Mouse (Mus musculus): ENCODE data around the gene Ccr2. TPM values are rescaled to one million over a fixed set of nuclear protein-coding genes. Genes with fewer than 3 reads are reported as not detected.
"Not testable (repeated sequence)": the region's sequence is repeated elsewhere in the genome, so short reads cannot be mapped to it uniquely, and the experiment has no call there.

The Ccr2 gene
- total and polyA plus RNA-seq, 2 experiments from 2014 or later = 0.07 to 0.10 TPM

- ATAC-seq = no peak
- no peak for DNase-seq
- no peak overlapping the region for H3K4me3 ChIP-seq (ENCODE audit: low read depth, low read length)
- H3K36me3 ChIP-seq (ENCODE audit: insufficient read depth) = no peaks in the 10 kb centered on the region
- WGBS = 100% methylated on average over 1 of the region's 1 CpGs
- no peak overlapping the region for H3K27ac ChIP-seq (ENCODE audit: low read depth, low read length)
- TF ChIP-seq CTCF (IDR thresholded peaks at IDR 0.05; ENCODE audit: low read depth) = peak; percentile 16; the same call in 1 of the 2 replicates
- H3K4me1 ChIP-seq (ENCODE audit: insufficient read depth) = no peaks in the 10 kb centered on the region
- H3K9ac ChIP-seq = no peak overlapping the region
- H3K9me3 ChIP-seq (ENCODE audit: low read length) = no peaks in the 10 kb centered on the region
- H3K4me2 ChIP-seq (ENCODE audit: low read depth) = no peak overlapping the region
- H3K27me3 ChIP-seq (ENCODE audit: insufficient read depth, low read length) = no peaks in the 10 kb centered on the region
Observed at GRCm38 (mm10) chr9:124118489-124118888, 16.7 kb downstream of the Ccr2 start.

DNA sequence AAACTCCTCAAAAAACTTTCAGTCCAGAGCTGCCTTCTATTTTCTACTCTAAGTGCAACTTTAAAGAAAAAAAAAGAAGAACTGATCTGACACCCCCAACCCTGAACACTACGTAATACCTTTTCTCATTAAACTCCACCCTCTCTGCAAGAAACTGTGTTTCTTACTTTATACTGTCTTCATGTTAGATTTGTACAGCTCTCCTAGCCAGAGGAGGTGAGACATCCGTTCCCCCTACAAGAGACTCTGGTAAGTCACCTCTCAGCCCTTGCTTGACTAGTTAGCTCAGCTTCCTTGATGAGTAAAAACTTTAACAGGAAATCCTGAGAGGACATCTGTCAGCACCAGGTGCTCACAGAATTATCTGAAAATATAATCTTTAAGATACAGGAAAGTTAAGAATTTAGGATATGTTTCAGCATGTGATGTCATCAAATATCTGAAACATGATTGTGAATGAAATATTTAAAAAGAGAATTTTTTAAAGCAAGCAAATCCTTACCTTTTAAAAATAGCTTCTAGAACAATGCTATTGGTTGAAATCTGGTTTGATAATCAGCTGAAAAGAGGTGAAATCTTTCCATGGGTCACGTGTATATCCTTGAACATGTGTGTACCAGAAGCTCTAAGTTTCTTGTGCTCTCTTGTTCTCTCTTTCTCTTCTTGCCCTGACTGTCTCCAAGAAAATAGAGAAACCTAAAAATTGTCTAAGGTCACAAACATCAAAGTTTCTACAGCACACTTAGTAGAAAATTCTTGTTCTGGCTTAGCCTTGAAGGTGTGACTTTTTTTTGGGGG lies 19.8 kb downstream of the Ccr2 start, which contains the start of gene Ccr5:
TSS of gene Ccr5 (plus strand) at position 157 of the 798 bp plus-strand sequence.
- H3K4me3 ChIP-seq (ENCODE audit: low read depth, low read length) = no peak within 1 kb of the TSS
- no peak within 1 kb of the TSS for H3K9ac ChIP-seq
- ATAC-seq (no peak), DNase-seq (no peak)
- H3K27me3 ChIP-seq (ENCODE audit: insufficient read depth, low read length) = no peaks in the 10 kb centered on the region
- H3K4me1 ChIP-seq (ENCODE audit: insufficient read depth) = no peaks in the 10 kb centered on the region
- H3K36me3 ChIP-seq (ENCODE audit: insufficient read depth) = no peaks in the 10 kb centered on the region
- TF ChIP-seq CTCF (IDR thresholded peaks at IDR 0.05; ENCODE audit: low read depth) = no peak
- no peaks in the 10 kb centered on the region for H3K9me3 ChIP-seq (ENCODE audit: low read length)
- no peak within 1 kb of the TSS for H3K27ac ChIP-seq (ENCODE audit: low read depth, low read length)
- 83% methylated on average over 3 of the region's 3 CpGs for WGBS
- H3K4me2 ChIP-seq (ENCODE audit: low read depth) = no peak within 1 kb of the TSS

GRCm38 (mm10) chr9:124125576-124125975 lies 23.8 kb downstream of the Ccr2 start:
- H3K4me1 ChIP-seq (ENCODE audit: insufficient read depth) = no peaks in the 10 kb centered on the region
- DNase-seq (no peak), ATAC-seq (no peak)
- 82% methylated on average over 11 of the region's 11 CpGs for WGBS
- no peaks in the 10 kb centered on the region for H3K27me3 ChIP-seq (ENCODE audit: insufficient read depth, low read length)
- H3K9ac ChIP-seq = no peak overlapping the region
- no peak overlapping the region for H3K4me3 ChIP-seq (ENCODE audit: low read depth, low read length)
- no peaks in the 10 kb centered on the region for H3K9me3 ChIP-seq (ENCODE audit: low read length)
- no peak overlapping the region for H3K4me2 ChIP-seq (ENCODE audit: low read depth)
- no peak for TF ChIP-seq CTCF (IDR thresholded peaks at IDR 0.05; ENCODE audit: low read depth)
- no peak overlapping the region for H3K27ac ChIP-seq (ENCODE audit: low read depth, low read length)
- no peaks in the 10 kb centered on the region for H3K36me3 ChIP-seq (ENCODE audit: insufficient read depth)

DNA sequence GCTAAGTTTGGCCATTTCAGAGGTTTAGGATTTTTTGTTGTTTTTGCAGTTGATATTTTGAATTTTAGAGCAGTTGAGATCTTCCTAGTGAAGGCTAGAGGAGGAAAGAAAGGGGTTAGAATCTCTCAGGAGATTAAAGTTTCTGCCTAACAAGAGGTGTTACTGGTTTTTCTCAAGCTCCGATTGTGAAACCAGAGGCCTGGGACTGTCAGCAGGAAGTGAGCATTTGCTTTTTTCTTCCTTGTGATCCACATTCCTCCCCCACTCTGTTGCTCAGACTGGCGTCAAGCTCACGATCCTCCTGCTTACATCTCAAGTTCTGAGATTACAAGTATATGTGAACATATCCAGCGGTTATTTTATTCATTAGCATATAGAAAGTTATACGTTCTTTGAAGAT lies 24.6 kb downstream of the Ccr2 start:
- H3K9ac ChIP-seq = no peak overlapping the region
- ATAC-seq (no peak), DNase-seq (no peak)
- H3K4me2 ChIP-seq (ENCODE audit: low read depth) = no peak overlapping the region
- WGBS = 53% methylated on average over 5 of the region's 5 CpGs
- TF ChIP-seq CTCF (IDR thresholded peaks at IDR 0.05; ENCODE audit: low read depth) = no peak
- no peak overlapping the region for H3K27ac ChIP-seq (ENCODE audit: low read depth, low read length)
- H3K27me3 ChIP-seq (ENCODE audit: insufficient read depth, low read length) = no peaks in the 10 kb centered on the region
- H3K36me3 ChIP-seq (ENCODE audit: insufficient read depth) = no peaks in the 10 kb centered on the region
- H3K4me3 ChIP-seq (ENCODE audit: low read depth, low read length) = no peak overlapping the region
- no peaks in the 10 kb centered on the region for H3K9me3 ChIP-seq (ENCODE audit: low read length)
- H3K4me1 ChIP-seq (ENCODE audit: insufficient read depth) = no peaks in the 10 kb centered on the region

GRCm38 (mm10) chr9:124127412-124127811 lies 25.7 kb downstream of the Ccr2 start:
- no peak for TF ChIP-seq CTCF (IDR thresholded peaks at IDR 0.05; ENCODE audit: low read depth)
- H3K9me3 ChIP-seq (ENCODE audit: low read length) = no peaks in the 10 kb centered on the region
- no peak overlapping the region for H3K4me2 ChIP-seq (ENCODE audit: low read depth)
- ATAC-seq (no peak), DNase-seq (no peak)
- H3K27ac ChIP-seq (ENCODE audit: low read depth, low read length) = no peak overlapping the region
- WGBS = 49% methylated on average over 4 of the region's 4 CpGs
- no peak overlapping the region for H3K4me3 ChIP-seq (ENCODE audit: low read depth, low read length)
- no peaks in the 10 kb centered on the region for H3K4me1 ChIP-seq (ENCODE audit: insufficient read depth)
- no peaks in the 10 kb centered on the region for H3K27me3 ChIP-seq (ENCODE audit: insufficient read depth, low read length)
- H3K36me3 ChIP-seq (ENCODE audit: insufficient read depth) = no peaks in the 10 kb centered on the region
- H3K9ac ChIP-seq = no peak overlapping the region

GRCm38 (mm10) chr9:124128379-124128778 lies 26.6 kb downstream of the Ccr2 start:
- H3K27ac ChIP-seq (ENCODE audit: low read depth, low read length) = no peak overlapping the region
- H3K4me3 ChIP-seq (ENCODE audit: low read depth, low read length) = no peak overlapping the region
- H3K27me3 ChIP-seq (ENCODE audit: insufficient read depth, low read length) = no peaks in the 10 kb centered on the region
- ATAC-seq = no peak
- no peak overlapping the region for H3K9ac ChIP-seq
- 0% methylated on average over 1 of the region's 1 CpGs for WGBS
- peak; percentile 80 for TF ChIP-seq CTCF (IDR thresholded peaks at IDR 0.05; ENCODE audit: low read depth)
- no peaks in the 10 kb centered on the region for H3K4me1 ChIP-seq (ENCODE audit: insufficient read depth)
- no peak overlapping the region for H3K4me2 ChIP-seq (ENCODE audit: low read depth)
- no peaks in the 10 kb centered on the region for H3K9me3 ChIP-seq (ENCODE audit: low read length)
- peak; percentile 79 for DNase-seq
- H3K36me3 ChIP-seq (ENCODE audit: insufficient read depth) = no peaks in the 10 kb centered on the region

GRCm38 (mm10) chr9:124132899-124133298 lies 31.1 kb downstream of the Ccr2 start:
- 87% methylated on average over 2 of the region's 2 CpGs for WGBS
- not testable (repeated sequence) for DNase-seq

GRCm38 (mm10) chr9:124134919-124135318 lies 33.2 kb downstream of the Ccr2 start:
- not testable (repeated sequence) for H3K27me3 ChIP-seq (ENCODE audit: insufficient read depth, low read length); H3K4me2 ChIP-seq (ENCODE audit: low read depth); H3K36me3 ChIP-seq (ENCODE audit: insufficient read depth); DNase-seq; H3K4me1 ChIP-seq (ENCODE audit: insufficient read depth); H3K4me3 ChIP-seq (ENCODE audit: low read depth, low read length); ATAC-seq; H3K9me3 ChIP-seq (ENCODE audit: low read length); H3K27ac ChIP-seq (ENCODE audit: low read depth, low read length); H3K9ac ChIP-seq
- 95% methylated on average over 1 of the region's 1 CpGs for WGBS

More at GRCm38 (mm10) chr9:124132899-124133298, 31.1 kb downstream of the Ccr2 start:
- not testable (repeated sequence) for ATAC-seq; H3K4me3 ChIP-seq (ENCODE audit: low read depth, low read length); H3K9ac ChIP-seq; H3K27me3 ChIP-seq (ENCODE audit: insufficient read depth, low read length); H3K4me2 ChIP-seq (ENCODE audit: low read depth); H3K4me1 ChIP-seq (ENCODE audit: insufficient read depth); H3K27ac ChIP-seq (ENCODE audit: low read depth, low read length); H3K9me3 ChIP-seq (ENCODE audit: low read length); H3K36me3 ChIP-seq (ENCODE audit: insufficient read depth)

Data from forebrain, postnatal 0 days (tissue).